Mouse (Mus musculus): ENCODE measurements around the gene Fam13c. TPM values are rescaled to one million over a fixed set of nuclear protein-coding genes. Genes with fewer than 3 reads are reported as not detected.

The Fam13c gene
- total RNA-seq (2023): not detected

GRCm38 (mm10) chr10:70439676-70440521, at the start of gene Fam13c:
Gene Fam13c (plus strand): TSS chr10:70440481.

Other genes with a start within 250 kb of the Fam13c start
- gene Mrln, start 235.8 kb upstream of the Fam13c start, total RNA-seq (2023): 1 to 10 TPM in 1 of 2 experiments, not detected in 1; 2.5 TPM
- gene Slc16a9, start 195.4 kb upstream of the Fam13c start, total RNA-seq (2023): under 1 TPM in 1 of 2 experiments, not detected in 1; 0.46 TPM
- gene Phyhipl, start 215.5 kb downstream of the Fam13c start, total RNA-seq (2023): not detected